Comparison of ENCODE assay signal across 14 mouse cellular contexts in the genomic region with DNA sequence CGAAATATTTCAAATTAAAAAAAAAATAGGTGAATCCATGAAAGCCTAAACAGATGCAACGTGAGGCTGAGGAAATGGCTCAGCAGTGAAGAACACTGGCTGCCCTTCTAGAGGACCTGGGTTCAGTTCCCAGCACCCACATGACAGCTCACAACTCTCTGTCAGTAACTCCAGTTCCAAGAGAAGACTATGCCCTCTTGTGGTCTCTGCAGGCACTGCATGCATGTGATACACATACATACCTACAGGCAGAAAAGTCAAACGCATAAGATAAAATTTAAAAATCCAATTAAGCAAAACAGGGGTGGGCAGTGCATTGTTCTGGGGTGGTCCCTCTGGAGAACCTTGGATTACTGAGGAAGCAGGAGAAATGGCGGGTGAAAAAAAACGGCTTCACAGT.
A peak's percentile ranks its signal among the peaks of the same experiment; 100 is the strongest.
DNase-seq lines count a peak whose midpoint lies in the region; ATAC-seq and TF ChIP-seq lines count a peak whose summit lies in the region.
"Had no signal": no experiment of that assay in that cellular context is flagged by ENCODE, and none has a peak within 500 bp of the region (broad histone marks: within the 10 kb centered on the region; RNA-seq: fewer than 3 reads in every experiment).

No protein-coding gene starts in this region.

- no peak overlapping the region for H3K4me3 ChIP-seq in intestine, postnatal 0 days (ENCODE audit: low read depth, low read length)
- no peak overlapping the region for H3K4me3 ChIP-seq in intestine, embryonic 15.5 days (replicated peaks)
- no peak overlapping the region for H3K4me3 ChIP-seq in CH12.LX (replicated peaks in 1 of 3; ENCODE audit: low read depth in 2 of 3, low read length in 2 of 3, poor library complexity in 1 of 3)
- H3K4me3 ChIP-seq in forebrain, embryonic 11.5 days (ENCODE audit: low read depth, low read length): no peak overlapping the region

- dilution Hi-C loops in CH12.LX (cut with MboI; ENCODE audit: extremely low pct_ligation_motif_present, extremely low pct_unique_long_range_greater_than_20kb, low sequenced_read_pairs): no loop called here

- no peak for TF ChIP-seq EP300 in CH12.LX (IDR thresholded peaks at IDR 0.05; ENCODE audit: low read length)

- no peak overlapping the region; the same call in 1 of the 2 replicates for H3K27ac ChIP-seq in intestine, postnatal 0 days (ENCODE audit: low read depth, low read length)
- H3K27ac ChIP-seq in intestine, embryonic 15.5 days: no peak overlapping the region
- H3K27ac ChIP-seq in CH12.LX (ENCODE audit: insufficient read depth, low read depth): no peak overlapping the region
- no peak overlapping the region for H3K27ac ChIP-seq in forebrain, embryonic 11.5 days (ENCODE audit: low read depth, low read length)

- no peaks in the 10 kb centered on the region for H3K27me3 ChIP-seq in intestine, postnatal 0 days (replicated peaks; ENCODE audit: control insufficient read depth, insufficient read depth, low read length)
- no peaks in the 10 kb centered on the region for H3K27me3 ChIP-seq in intestine, embryonic 15.5 days (replicated peaks)
- H3K27me3 ChIP-seq in CH12.LX (replicated peaks): no peaks in the 10 kb centered on the region
- no peaks in the 10 kb centered on the region for H3K27me3 ChIP-seq in forebrain, embryonic 11.5 days (ENCODE audit: control insufficient read depth, insufficient read depth, low read length)

- TF ChIP-seq POLR2A in CH12.LX (IDR thresholded peaks at IDR 0.05; ENCODE audit: low read depth, low read length): no peak

- TF ChIP-seq CTCF in intestine, postnatal 0 days (IDR thresholded peaks at IDR 0.05; ENCODE audit: low read depth): peak; percentile 49
- peak; percentile 38 to 56; a peak in 3 of 4 replicates for TF ChIP-seq CTCF in CH12.LX (conservative IDR thresholded peaks at IDR 0.05 in 1 of 2, IDR thresholded peaks at IDR 0.05 in 1 of 2; ENCODE audit: low read depth in 2 of 2, low read length in 2 of 2)

- in situ Hi-C loops in CH12.LX (cut with MboI; ENCODE audit: low pct_ligation_motif_present, low pct_unique_long_range_greater_than_20kb, low sequenced_read_pairs): no loop called here

- no peak overlapping the region for H3K9ac ChIP-seq in intestine, postnatal 0 days (ENCODE audit: low read depth, low read length)
- no peak overlapping the region for H3K9ac ChIP-seq in intestine, embryonic 15.5 days
- H3K9ac ChIP-seq in CH12.LX (ENCODE audit: insufficient read depth, low read depth): no peak overlapping the region
- H3K9ac ChIP-seq in forebrain, embryonic 11.5 days (ENCODE audit: low read length): no peak overlapping the region

- peaks cover 5% of the 10 kb centered on the region; the same call in 1 of the 2 replicates for H3K9me3 ChIP-seq in intestine, postnatal 0 days (ENCODE audit: control insufficient read depth)
- H3K9me3 ChIP-seq in intestine, embryonic 15.5 days: no peaks in the 10 kb centered on the region
- H3K9me3 ChIP-seq in CH12.LX (replicated peaks; ENCODE audit: low read length): peaks cover 6% of the 10 kb centered on the region
- no peaks in the 10 kb centered on the region; the same call in 1 of the 2 replicates for H3K9me3 ChIP-seq in forebrain, embryonic 11.5 days (ENCODE audit: control insufficient read depth, low read length)

- H3K36me3 ChIP-seq in intestine, postnatal 0 days (ENCODE audit: control insufficient read depth, insufficient read depth): no peaks in the 10 kb centered on the region
- H3K36me3 ChIP-seq in intestine, embryonic 15.5 days: 0 out of 2 replicates have a peak, but pooled peaks cover 3% of the 10 kb centered on the region
- H3K36me3 ChIP-seq in CH12.LX (replicated peaks in 1 of 2; ENCODE audit: control insufficient read depth in 1 of 2, insufficient read depth in 1 of 2, low read length in 1 of 2): no peaks in the 10 kb centered on the region
- no peaks in the 10 kb centered on the region for H3K36me3 ChIP-seq in forebrain, embryonic 11.5 days (ENCODE audit: control insufficient read depth, insufficient read depth, low read length)

- H3K79me2 ChIP-seq in CH12.LX (replicated peaks; ENCODE audit: control insufficient read depth, extremely low read depth, insufficient read depth, poor library complexity, severe bottlenecking): no peaks in the 10 kb centered on the region

- TF ChIP-seq RAD21 in CH12.LX (IDR thresholded peaks at IDR 0.05; ENCODE audit: low read depth, low read length): peak; percentile 35

- peak; percentile 43 for DNase-seq in 3T3-L1 (ENCODE audit: low read depth, low spot score)
- peak; percentile 20 for DNase-seq in CH12.LX (ENCODE audit: extremely low read depth)
- DNase-seq in c-Kit-negative CD71-positive TER-119-positive erythroid progenitor cells, embryonic 14.5 days (ENCODE audit: low read depth, low spot score): peak; percentile 6
- DNase-seq in forebrain, embryonic 11.5 days (ENCODE audit: low spot score): no peak
- DNase-seq in heart, adult 18-20 months: no peak
- DNase-seq: heart, postnatal 36 days; kidney, adult 18-20 months; left cerebral cortex, postnatal 4 days; lung, postnatal 14 days; spleen, adult 18-20 months had no signal

- H3K4me1 ChIP-seq in intestine, postnatal 0 days (replicated peaks; ENCODE audit: control insufficient read depth, insufficient read depth, low read length): 0 out of 2 replicates have a peak, but pooled peaks cover 3% of the 10 kb centered on the region
- peaks cover 37% of the 10 kb centered on the region for H3K4me1 ChIP-seq in intestine, embryonic 15.5 days (replicated peaks)
- peaks cover 0 to 11% of the 10 kb centered on the region in 2 experiments; a peak in 1 of 4 replicates for H3K4me1 ChIP-seq in CH12.LX (ENCODE audit: control insufficient read depth in 1 of 2, insufficient read depth in 2 of 2)
- peaks cover 4% of the 10 kb centered on the region; the same call in 1 of the 2 replicates for H3K4me1 ChIP-seq in forebrain, embryonic 11.5 days (replicated peaks; ENCODE audit: control insufficient read depth, insufficient read depth, low read length)

- H3K4me2 ChIP-seq in intestine, postnatal 0 days (replicated peaks; ENCODE audit: low read depth): no peak overlapping the region
- no peak overlapping the region for H3K4me2 ChIP-seq in intestine, embryonic 15.5 days (replicated peaks)
- H3K4me2 ChIP-seq in CH12.LX (ENCODE audit: insufficient read depth, low read depth, poor library complexity, severe bottlenecking): no peak overlapping the region
- H3K4me2 ChIP-seq in forebrain, embryonic 11.5 days (ENCODE audit: low read depth, low read length, severe bottlenecking): no peak overlapping the region

- no peak for ATAC-seq in intestine, postnatal 0 days
- ATAC-seq in intestine, embryonic 15.5 days: no peak
- ATAC-seq in forebrain, embryonic 11.5 days (replicated peaks; ENCODE audit: low FRiP score): no peak
- no peak for ATAC-seq in cerebellum, adult (ENCODE audit: insufficient number of reproducible peaks, low FRiP score, low TSS enrichment)
- ATAC-seq: midbrain, embryonic 16.5 days had no signal

- WGBS in intestine, postnatal 0 days: 92% methylated on average over 5 of the region's 5 CpGs
- 93% methylated on average over 5 of the region's 5 CpGs for WGBS in intestine, embryonic 15.5 days
- WGBS in forebrain, embryonic 11.5 days: 95% methylated on average over 5 of the region's 5 CpGs

TF ChIP-seq in CH12.LX, 34 proteins besides CTCF, POLR2A, EP300 and RAD21:
- TF ChIP-seq JUND (conservative IDR thresholded peaks at IDR 0.05; ENCODE audit: low read depth, low read length) (no peak), ZNF384 (IDR thresholded peaks at IDR 0.05; ENCODE audit: low read depth, low read length) (no peak), GABPA (IDR thresholded peaks at IDR 0.05; ENCODE audit: insufficient replicate concordance, low read depth, low read length) (no peak), SIN3A (IDR thresholded peaks at IDR 0.05; ENCODE audit: low read length) (no peak), BHLHE40 (IDR thresholded peaks at IDR 0.05; ENCODE audit: low read depth, low read length) (no peak), CHD2 (IDR thresholded peaks at IDR 0.05; ENCODE audit: low read length) (no peak), CHD1 (IDR thresholded peaks at IDR 0.05; ENCODE audit: low read depth, low read length) (no peak), SMC3 (IDR thresholded peaks at IDR 0.05; ENCODE audit: low read depth, low read length) (peak; percentile 54)
TF ChIP-seq in CH12.LX: peak in this region for 1.

Comparison
In these comparisons a context has a peak if more than half of its experiments do, and no peak if none do; other contexts are left out.
1. DNase-seq: peak in 3T3-L1 (single experiment), CH12.LX (single experiment) and c-Kit-negative CD71-positive TER-119-positive erythroid progenitor cells, embryonic 14.5 days (single experiment); none in forebrain, embryonic 11.5 days (single experiment) and heart, adult 18-20 months (0 of 2).